Mouse (Mus musculus) liver, adult 2 months (tissue): Measurements from ENCODE around the gene Trim7. TPM values are rescaled to one million over a fixed set of nuclear protein-coding genes. Genes with fewer than 3 reads are reported as not detected.

Experiments
- DNase-seq: peaks from one replicate; pipeline ENCODE4 v3.0.0-alpha.2; 2011; ENCODE audit warnings: low read depth, low spot score; ENCODE audit errors: extremely low read depth
- H3K27ac ChIP-seq: fragments of 200-500 bp; replicated peaks from 2 replicates; pipeline ENCODE4 v1.5.1; 2012; ENCODE audit warnings: low read depth, mild to moderate bottlenecking, control low read depth, inconsistent platforms, low read length; ENCODE audit not compliant: insufficient read depth
- H3K27me3 ChIP-seq: fragments of 200-500 bp; 2 replicates; pipeline ENCODE4 v1.6.1; 2012; ENCODE audit warnings: mild to moderate bottlenecking, moderate library complexity, low read length, inconsistent platforms; ENCODE audit not compliant: control insufficient read depth, insufficient read depth
- H3K36me3 ChIP-seq: fragments of 200-500 bp; 2 replicates; pipeline ENCODE4 v1.6.1; 2012; ENCODE audit warnings: low read length, inconsistent platforms; ENCODE audit not compliant: control insufficient read depth, insufficient read depth
- H3K4me1 ChIP-seq: fragments of 200-500 bp; 2 replicates; pipeline ENCODE4 v1.6.1; 2011; ENCODE audit warnings: low read length; ENCODE audit not compliant: control insufficient read depth, insufficient read depth
- H3K4me3 ChIP-seq: fragments of 200-500 bp; 2 replicates; pipeline ENCODE4 v1.5.1; 2011; ENCODE audit warnings: low read depth, mild to moderate bottlenecking, control low read depth, low read length, moderate library complexity; ENCODE audit not compliant: insufficient read depth
- H3K79me2 ChIP-seq: fragments of 200-500 bp; 2 replicates; pipeline ENCODE4 v1.6.1; 2012; ENCODE audit warnings: inconsistent platforms, mild to moderate bottlenecking, low read length, moderate library complexity; ENCODE audit not compliant: control insufficient read depth, insufficient read depth
- H3K9ac ChIP-seq: fragments of 200-500 bp; 2 replicates; pipeline ENCODE4 v1.6.1; 2012; ENCODE audit warnings: low read depth, mild to moderate bottlenecking, control low read depth, inconsistent platforms, low read length
- CTCF ChIP-seq: fragments of 200-500 bp; IDR thresholded peaks from 2 replicates; pipeline ENCODE4 v1.5.1; 2011; ENCODE audit warnings: low read depth, low read length, control low read depth
- POLR2A ChIP-seq: fragments of 200-500 bp; IDR thresholded peaks from 2 replicates; pipeline ENCODE4 v1.6.1; 2011; ENCODE audit warnings: low read length, control low read depth; ENCODE audit not compliant: insufficient read depth; ENCODE audit errors: extremely low read depth
- WGBS: fragments of 180-500 bp; shearing (Covaris S2); methylation state at CpG from one replicate; pipeline ENCODE4 v1.1.7; 2018; 5-methylcytosine and 5-hydroxymethylcytosine counted together
- polyA plus RNA-seq: library from polyadenylated mRNA; depleted of rRNA; stranded (reverse); fragments of >200 nt; gene quantifications from 2 replicates; pipeline ENCODE4 v1.2.3, GENCODE M21; 2012
- total RNA-seq: library from RNA; depleted of rRNA; stranded (reverse); fragments of >200 nt; gene quantifications from 2 replicates; pipeline ENCODE4 v1.2.3, GENCODE M21; 2014

The Trim7 gene
- total and polyA plus RNA-seq, 2 experiments = 11.2 to 16.3 TPM

- H3K27ac ChIP-seq = peak within 1 kb of the TSS; percentile 93
- H3K27me3 ChIP-seq = no peaks in the 10 kb centered on the region
- TF ChIP-seq CTCF = no peak
- peak; percentile 74 for TF ChIP-seq POLR2A
- peak; percentile 93 for DNase-seq
- H3K4me1 ChIP-seq = peaks cover 14% of the 10 kb centered on the region
- H3K36me3 ChIP-seq = peaks cover 32% of the 10 kb centered on the region
- peak within 1 kb of the TSS; percentile 87 for H3K9ac ChIP-seq
- WGBS = under 1% methylated on average over 47 of the region's 47 CpGs
- peaks cover 21% of the 10 kb centered on the region; the same call in 1 of the 2 replicates for H3K79me2 ChIP-seq
- H3K4me3 ChIP-seq = peak within 1 kb of the TSS; percentile 68
These were observed 25.8 kb upstream of the Trim7 start, which contains the start of gene Rack1 for GRCm38 (mm10) chr11:48799921-48800701. Gene Rack1, plus strand, starts transcription at chr11:48800332.

GRCm38 (mm10) chr11:48801831-48802772 lies 23.8 kb upstream of the Trim7 start:
- Histone ChIP-seq H3K27ac (no peak overlapping the region), H3K4me3 (no peak overlapping the region; the same call in 1 of the 2 replicates), H3K9ac (peak overlapping the region; percentile 20), H3K4me1 (peaks cover 14% of the 10 kb centered on the region), H3K36me3 (peaks cover 52% of the 10 kb centered on the region), H3K27me3 (no peaks in the 10 kb centered on the region), H3K79me2 (peaks cover 21% of the 10 kb centered on the region; the same call in 1 of the 2 replicates)
- WGBS = 57% methylated on average over 17 of the region's 17 CpGs
- no peak for DNase-seq
- no peak for TF ChIP-seq CTCF
- TF ChIP-seq POLR2A = no peak

- WGBS = 98% methylated on average over 2 of the region's 2 CpGs
- DNase-seq = no peak
- TF ChIP-seq CTCF = no peak
- no peak for TF ChIP-seq POLR2A
- Histone ChIP-seq H3K79me2 (peaks cover 23% of the 10 kb centered on the region; the same call in 1 of the 2 replicates), H3K27ac (no peak overlapping the region), H3K27me3 (no peaks in the 10 kb centered on the region), H3K4me1 (peaks cover 11% of the 10 kb centered on the region), H3K4me3 (no peak overlapping the region), H3K9ac (no peak overlapping the region), H3K36me3 (peaks cover 60% of the 10 kb centered on the region)
These were observed 22.0 kb upstream of the Trim7 start for GRCm38 (mm10) chr11:48803988-48804387.

- peaks cover 63% of the 10 kb centered on the region for H3K36me3 ChIP-seq
These were observed 21.0 kb upstream of the Trim7 start for GRCm38 (mm10) chr11:48804922-48805321.

GRCm38 (mm10) chr11:48806856-48807562 lies 18.9 kb upstream of the Trim7 start:
- peaks cover under 1% of the 10 kb centered on the region; the same call in 1 of the 2 replicates for H3K4me1 ChIP-seq
- H3K9ac ChIP-seq = no peak overlapping the region
- TF ChIP-seq CTCF (no peak), POLR2A (no peak)
- H3K27ac ChIP-seq = no peak overlapping the region
- H3K79me2 ChIP-seq = peaks cover 9% of the 10 kb centered on the region; the same call in 1 of the 2 replicates
- no peaks in the 10 kb centered on the region for H3K27me3 ChIP-seq
- DNase-seq = no peak
- 86% methylated on average over 21 of the region's 21 CpGs for WGBS
- H3K36me3 ChIP-seq = peaks cover 77% of the 10 kb centered on the region
- no peak overlapping the region for H3K4me3 ChIP-seq

More at GRCm38 (mm10) chr11:48804922-48805321, 21.0 kb upstream of the Trim7 start:
- H3K27ac ChIP-seq = no peak overlapping the region
- peaks cover 23% of the 10 kb centered on the region; the same call in 1 of the 2 replicates for H3K79me2 ChIP-seq
- DNase-seq = no peak
- peaks cover 10% of the 10 kb centered on the region for H3K4me1 ChIP-seq
- TF ChIP-seq POLR2A (no peak), CTCF (no peak)
- H3K27me3 ChIP-seq = no peaks in the 10 kb centered on the region
- no peak overlapping the region for H3K9ac ChIP-seq
- WGBS = 74% methylated on average over 2 of the region's 2 CpGs
- no peak overlapping the region for H3K4me3 ChIP-seq
